Mouse (Mus musculus) G1E (cell line): ENCODE data around the gene Jam3. TPM values are rescaled to one million over a fixed set of nuclear protein-coding genes. Genes with fewer than 3 reads are reported as not detected.

Experiments used
- ATAC-seq: 2 replicates; pipeline ENCODE4 v1.8.0; 2016; ENCODE audit warnings: mild to moderate bottlenecking; ENCODE audit not compliant: insufficient number of reproducible peaks, poor library complexity, low FRiP score, severe bottlenecking; ENCODE audit errors: extremely low read depth
- DNase-seq: peaks from one replicate; pipeline ENCODE4 v3.0.0; 2012; ENCODE audit warnings: low spot score
- H3K27me3 ChIP-seq: 2 replicates; pipeline ENCODE4 v1.6.1; 2012; ENCODE audit warnings: mild to moderate bottlenecking, low read length, inconsistent platforms; ENCODE audit not compliant: insufficient read depth
- H3K36me3 ChIP-seq: replicated peaks from 2 replicates; pipeline ENCODE3; 2012; ENCODE audit warnings: mild to moderate bottlenecking, inconsistent platforms
- H3K4me1 ChIP-seq: 2 replicates; pipeline ENCODE4 v1.6.1; 2012; ENCODE audit warnings: low read depth, low read length, inconsistent platforms, mixed read lengths; ENCODE audit not compliant: insufficient read depth
- H3K4me3 ChIP-seq: 2 replicates; pipeline ENCODE4 v1.5.1; 2012; ENCODE audit warnings: low read depth, mild to moderate bottlenecking, inconsistent platforms, low read length, moderate library complexity, mixed read lengths
- H3K9me3 ChIP-seq: replicated peaks from 2 replicates; pipeline ENCODE4 v1.6.1; 2012; ENCODE audit warnings: inconsistent platforms
- CTCF ChIP-seq: IDR thresholded peaks from 2 replicates; pipeline ENCODE4 v1.5.1; 2012; ENCODE audit warnings: low read depth, low read length, inconsistent platforms, mixed read lengths
- GATA1 ChIP-seq: IDR thresholded peaks from 2 replicates; pipeline ENCODE4 v1.6.1; 2012; ENCODE audit warnings: borderline replicate concordance, low read length, inconsistent platforms, mixed read lengths
- GATA2 ChIP-seq: IDR thresholded peaks from 2 replicates; pipeline ENCODE4 v1.6.1; 2012; ENCODE audit warnings: low read depth, low read length, inconsistent platforms, borderline replicate concordance
- POLR2AphosphoS5 ChIP-seq: IDR thresholded peaks from 2 replicates; pipeline ENCODE4 v1.6.1; 2012; ENCODE audit warnings: low read depth, low read length, inconsistent platforms; ENCODE audit not compliant: insufficient replicate concordance
- TAL1 ChIP-seq: conservative IDR thresholded peaks from 2 replicates; pipeline ENCODE4 v1.6.1; 2012; ENCODE audit warnings: low read depth, low read length, inconsistent platforms, mixed read lengths
- polyA plus RNA-seq: library from polyadenylated mRNA; stranded (reverse); fragments of >175 nt; gene quantifications from 2 replicates; pipeline ENCODE4 v1.2.3, GENCODE M21; 2012
- total RNA-seq, 2 experiments: library from RNA; stranded (forward) in 1 of 2; stranded (reverse) in 1 of 2; fragments of 200-1000 nt in 1 of 2; fragments of >200 nt in 1 of 2; fragmentation: Nextera tagmentation in 1 of 2; gene quantifications; 2 replicates each; pipeline ENCODE4 v1.2.3; 2014 to 2017

The Jam3 gene
- total and polyA plus RNA-seq, 3 experiments = not detected

- Histone ChIP-seq H3K36me3 (no peaks in the 10 kb centered on the region), H3K4me3 (no peak overlapping the region), H3K4me1 (no peaks in the 10 kb centered on the region), H3K9me3 (no peaks in the 10 kb centered on the region), H3K27me3 (no peaks in the 10 kb centered on the region; the same call in 1 of the 2 replicates)
- ATAC-seq = no peak
- no peak for DNase-seq
- no peak for TF ChIP-seq CTCF
- TF ChIP-seq POLR2AphosphoS5 = no peak
- no peak for TF ChIP-seq GATA1
- TF ChIP-seq GATA2 = no peak
- no peak for TF ChIP-seq TAL1
Observed at GRCm38 (mm10) chr9:27144271-27144840, 10.9 kb downstream of the Jam3 start.

- TF ChIP-seq TAL1 (no peak), POLR2AphosphoS5 (no peak), GATA1 (no peak), GATA2 (no peak), CTCF (no peak)
- ATAC-seq (no peak), DNase-seq (no peak)
- no peak overlapping the region for H3K4me3 ChIP-seq
- H3K27me3 ChIP-seq = peaks cover 3% of the 10 kb centered on the region
- no peaks in the 10 kb centered on the region for H3K36me3 ChIP-seq
- H3K9me3 ChIP-seq = no peaks in the 10 kb centered on the region
- H3K4me1 ChIP-seq = no peaks in the 10 kb centered on the region
Observed at GRCm38 (mm10) chr9:27140432-27141065, 14.7 kb downstream of the Jam3 start.

GRCm38 (mm10) chr9:27136651-27137050 is 18.6 kb downstream of the Jam3 start:
- Histone ChIP-seq H3K4me1 (no peaks in the 10 kb centered on the region), H3K27me3 (peaks cover 3% of the 10 kb centered on the region), H3K9me3 (no peaks in the 10 kb centered on the region), H3K4me3 (no peak overlapping the region), H3K36me3 (no peaks in the 10 kb centered on the region)
- ATAC-seq = no peak
- TF ChIP-seq POLR2AphosphoS5 = no peak
- no peak for TF ChIP-seq TAL1
- TF ChIP-seq GATA1 = no peak
- no peak for TF ChIP-seq CTCF
- no peak for TF ChIP-seq GATA2
- DNase-seq = no peak

- ATAC-seq (no peak), DNase-seq (no peak)
- H3K36me3 ChIP-seq = no peaks in the 10 kb centered on the region
- no peaks in the 10 kb centered on the region for H3K4me1 ChIP-seq
- H3K27me3 ChIP-seq = peaks cover 3% of the 10 kb centered on the region
- no peak for TF ChIP-seq GATA2
- no peaks in the 10 kb centered on the region for H3K9me3 ChIP-seq
- H3K4me3 ChIP-seq = no peak overlapping the region
Observed at GRCm38 (mm10) chr9:27135372-27135771, 19.8 kb downstream of the Jam3 start.

- Histone ChIP-seq H3K36me3 (no peaks in the 10 kb centered on the region), H3K9me3 (no peaks in the 10 kb centered on the region), H3K4me3 (no peak overlapping the region), H3K4me1 (no peaks in the 10 kb centered on the region), H3K27me3 (peaks cover 3% of the 10 kb centered on the region)
- peak; percentile 28; the same call in 1 of the 2 replicates for TF ChIP-seq CTCF
- no peak for TF ChIP-seq GATA1
- no peak for TF ChIP-seq TAL1
- TF ChIP-seq POLR2AphosphoS5 = no peak
- no peak for TF ChIP-seq GATA2
- DNase-seq (no peak), ATAC-seq (no peak)
Observed at GRCm38 (mm10) chr9:27134410-27134809, 20.8 kb downstream of the Jam3 start.

- Histone ChIP-seq H3K4me3 (no peak overlapping the region), H3K27me3 (no peaks in the 10 kb centered on the region), H3K9me3 (no peaks in the 10 kb centered on the region), H3K4me1 (no peaks in the 10 kb centered on the region), H3K36me3 (no peaks in the 10 kb centered on the region)
- DNase-seq (no peak), ATAC-seq (no peak)
- TF ChIP-seq GATA2 = no peak
- TF ChIP-seq CTCF = no peak
- TF ChIP-seq GATA1 = no peak
- no peak for TF ChIP-seq POLR2AphosphoS5
- no peak for TF ChIP-seq TAL1
Observed at GRCm38 (mm10) chr9:27128629-27129028, 26.6 kb downstream of the Jam3 start.

GRCm38 (mm10) chr9:27126543-27126942 is 28.7 kb downstream of the Jam3 start:
- H3K27me3 ChIP-seq = no peaks in the 10 kb centered on the region
- no peaks in the 10 kb centered on the region for H3K36me3 ChIP-seq
- DNase-seq = no peak
- no peaks in the 10 kb centered on the region for H3K9me3 ChIP-seq
- ATAC-seq = no peak
- H3K4me3 ChIP-seq = no peak overlapping the region
- no peaks in the 10 kb centered on the region for H3K4me1 ChIP-seq
- no peak for TF ChIP-seq TAL1
- TF ChIP-seq CTCF = no peak
- no peak for TF ChIP-seq POLR2AphosphoS5
- TF ChIP-seq GATA1 = no peak
- no peak for TF ChIP-seq GATA2
